Mouse (Mus musculus) lung, postnatal 0 days (tissue): ENCODE measurements around the gene B4gat1. TPM values are rescaled to one million over a fixed set of nuclear protein-coding genes. Genes with fewer than 3 reads are reported as not detected.

Source experiments
- ATAC-seq: fragments of 200-750 bp; cut with Nextera tagmentation; 2 replicates; pipeline ENCODE4 v1.8.0; 2017; ENCODE audit warnings: moderate library complexity
- DNase-seq: peaks from one replicate; pipeline ENCODE4 v3.0.0-alpha.2; 2016; ENCODE audit warnings: low spot score
- H3K27ac ChIP-seq: fragments of 300-500 bp; sonication (generic); 2 replicates; pipeline ENCODE4 v1.5.1; 2014; ENCODE audit warnings: antibody characterized with exemption, mild to moderate bottlenecking, low read length, mixed read lengths
- H3K27me3 ChIP-seq: fragments of 300-500 bp; sonication (generic); replicated peaks from 2 replicates; pipeline ENCODE4 v1.6.1; 2014; ENCODE audit warnings: low read length, mixed read lengths; ENCODE audit not compliant: insufficient read depth
- H3K36me3 ChIP-seq: fragments of 300-500 bp; sonication (generic); 2 replicates; pipeline ENCODE4 v1.6.1; 2014; ENCODE audit warnings: low read length, mixed read lengths; ENCODE audit not compliant: insufficient read depth
- H3K4me1 ChIP-seq: fragments of 300-500 bp; sonication (generic); 2 replicates; pipeline ENCODE4 v1.6.1; 2014; ENCODE audit warnings: antibody characterized with exemption, low read depth, low read length, mixed read lengths; ENCODE audit not compliant: insufficient read depth
- H3K4me2 ChIP-seq: fragments of 300-500 bp; sonication (generic); replicated peaks from 2 replicates; pipeline ENCODE4 v1.6.1; 2014; ENCODE audit warnings: low read depth, mild to moderate bottlenecking, low read length, moderate library complexity, mixed read lengths
- H3K4me3 ChIP-seq: fragments of 300-500 bp; sonication (generic); 2 replicates; pipeline ENCODE4 v1.5.1; 2014; ENCODE audit warnings: low read depth, low read length
- H3K9ac ChIP-seq: fragments of 300-500 bp; sonication (generic); replicated peaks from 2 replicates; pipeline ENCODE4 v1.6.1; 2014; ENCODE audit warnings: low read depth, mild to moderate bottlenecking
- H3K9me3 ChIP-seq: fragments of 300-500 bp; sonication (generic); 2 replicates; pipeline ENCODE4 v1.6.1; 2016; ENCODE audit warnings: low read length, mixed read lengths
- CTCF ChIP-seq: IDR thresholded peaks from 2 replicates; pipeline ENCODE4 v1.5.1; 2016; ENCODE audit warnings: antibody characterized with exemption, mild to moderate bottlenecking
- EP300 ChIP-seq: IDR thresholded peaks from 2 replicates; pipeline ENCODE4 v1.6.1; 2016; ENCODE audit warnings: antibody characterized with exemption, mild to moderate bottlenecking, control low read depth
- WGBS: fragments of 180-500 bp; shearing (Covaris S2); extraction: QIAGEN DNeasy Blood & Tissue Kit; methylation state at CpG from one replicate; pipeline ENCODE4 v1.1.7; 2014; 5-methylcytosine and 5-hydroxymethylcytosine counted together
- polyA plus RNA-seq: library from polyadenylated mRNA; unstranded; fragments of >200 nt; fragmentation: Nextera tagmentation; extraction: Ambion mirVana; gene quantifications from 2 replicates; pipeline ENCODE4 v1.2.1, GENCODE M21; 2015

The B4gat1 gene
- polyA plus RNA-seq, 1 experiment from 2014 or later = 33.8 TPM

DNA sequence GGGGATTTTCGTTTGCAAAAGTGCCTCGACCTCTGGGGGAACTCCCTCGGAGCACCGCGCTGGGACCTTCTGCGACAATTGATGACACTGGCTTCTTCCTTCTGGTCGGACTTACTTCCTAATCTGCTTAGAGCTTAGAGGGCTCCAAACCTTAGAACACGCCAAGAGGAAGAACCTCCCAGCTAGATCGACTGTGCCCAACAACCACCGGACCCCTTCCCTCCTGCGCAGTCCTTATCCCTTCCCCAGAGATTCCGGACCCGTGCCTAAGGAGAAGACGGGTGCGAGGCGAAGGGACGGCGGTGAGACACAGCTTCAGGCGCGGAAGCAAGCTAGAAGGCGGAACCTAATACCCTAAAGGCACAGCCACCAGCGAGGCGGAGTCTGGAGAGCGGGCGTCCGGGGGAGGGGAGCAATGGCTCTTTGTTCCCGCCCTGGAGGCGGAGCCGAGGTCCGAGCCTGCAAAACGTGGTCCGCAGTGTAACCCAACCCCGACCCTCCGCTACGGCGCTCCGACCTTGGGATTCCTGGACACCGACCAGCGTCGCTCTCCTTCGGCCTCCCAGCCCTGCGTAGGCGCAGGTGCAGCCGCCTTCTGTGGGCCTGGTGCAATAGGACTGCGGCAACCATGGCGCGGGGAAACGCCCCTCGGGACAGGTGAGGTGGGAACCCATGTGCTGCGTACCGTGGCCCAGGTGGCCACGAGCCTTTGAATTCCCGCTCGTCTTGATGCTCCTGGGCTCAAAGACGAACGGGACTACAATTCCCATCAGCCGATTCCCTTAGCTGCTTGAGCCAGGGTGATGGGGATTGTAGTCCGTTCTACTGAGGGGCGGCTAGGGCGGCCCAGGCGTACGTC is 14.8 kb upstream of the B4gat1 start, which contains the start of gene Slc29a2:
Gene Slc29a2, plus strand, starts transcription at position 240 of the 859 bp plus-strand sequence.
- H3K27ac ChIP-seq = peak within 1 kb of the TSS; percentile 74
- H3K27me3 ChIP-seq = no peaks in the 10 kb centered on the region
- no peaks in the 10 kb centered on the region for H3K9me3 ChIP-seq
- no peaks in the 10 kb centered on the region for H3K36me3 ChIP-seq
- H3K4me3 ChIP-seq = peak within 1 kb of the TSS; percentile 60
- H3K4me1 ChIP-seq = no peaks in the 10 kb centered on the region
- peak within 1 kb of the TSS; percentile 46 for H3K9ac ChIP-seq
- peak within 1 kb of the TSS; percentile 95 for H3K4me2 ChIP-seq
- DNase-seq (peak; percentile 95), ATAC-seq (peak; percentile 98)
- TF ChIP-seq EP300 (no peak), CTCF (no peak)
- under 1% methylated on average over 62 of the region's 62 CpGs for WGBS

GRCm38 (mm10) chr19:5026111-5026510 is 12.5 kb upstream of the B4gat1 start:
- no peak overlapping the region for H3K4me3 ChIP-seq
- no peaks in the 10 kb centered on the region for H3K27me3 ChIP-seq
- H3K36me3 ChIP-seq = no peaks in the 10 kb centered on the region
- 88% methylated on average over 8 of the region's 8 CpGs for WGBS
- no peak overlapping the region for H3K27ac ChIP-seq
- no peak for DNase-seq
- no peak for ATAC-seq
- H3K4me2 ChIP-seq = no peak overlapping the region
- no peak for TF ChIP-seq EP300
- TF ChIP-seq CTCF = no peak
- H3K9me3 ChIP-seq = no peaks in the 10 kb centered on the region
- H3K4me1 ChIP-seq = no peaks in the 10 kb centered on the region
- no peak overlapping the region for H3K9ac ChIP-seq

DNA sequence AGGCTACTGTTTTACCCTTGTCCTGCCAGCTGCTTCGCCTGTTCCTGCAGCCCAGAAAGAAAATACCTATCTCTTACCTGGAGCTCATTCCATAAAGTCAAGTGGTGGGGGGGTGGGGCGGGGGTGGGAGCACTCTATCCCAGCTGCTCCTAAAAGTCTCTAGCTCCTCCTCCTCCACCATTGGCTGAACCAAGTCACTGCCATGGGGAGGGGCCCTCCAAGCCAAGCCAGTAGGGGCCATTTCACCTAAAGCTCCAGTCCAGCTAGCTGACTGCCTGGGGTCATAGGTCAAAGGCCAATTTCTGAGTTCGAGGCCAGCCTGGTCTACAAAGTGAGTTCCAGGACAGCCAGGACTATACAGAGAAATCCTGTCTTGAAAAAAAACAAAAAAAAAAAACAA is 5.9 kb upstream of the B4gat1 start:
- Histone ChIP-seq H3K4me2 (no peak overlapping the region), H3K27me3 (no peaks in the 10 kb centered on the region), H3K36me3 (no peaks in the 10 kb centered on the region), H3K4me1 (no peaks in the 10 kb centered on the region), H3K27ac (no peak overlapping the region), H3K4me3 (no peak overlapping the region), H3K9me3 (no peaks in the 10 kb centered on the region), H3K9ac (no peak overlapping the region)
- ATAC-seq (no peak), DNase-seq (no peak)
- 68% methylated on average over 3 of the region's 3 CpGs for WGBS
- TF ChIP-seq EP300 = no peak
- no peak for TF ChIP-seq CTCF

GRCm38 (mm10) chr19:5036577-5036976 is 2.0 kb upstream of the B4gat1 start:
- no peak for DNase-seq
- no peak for ATAC-seq
- TF ChIP-seq EP300 (no peak), CTCF (no peak)

DNA sequence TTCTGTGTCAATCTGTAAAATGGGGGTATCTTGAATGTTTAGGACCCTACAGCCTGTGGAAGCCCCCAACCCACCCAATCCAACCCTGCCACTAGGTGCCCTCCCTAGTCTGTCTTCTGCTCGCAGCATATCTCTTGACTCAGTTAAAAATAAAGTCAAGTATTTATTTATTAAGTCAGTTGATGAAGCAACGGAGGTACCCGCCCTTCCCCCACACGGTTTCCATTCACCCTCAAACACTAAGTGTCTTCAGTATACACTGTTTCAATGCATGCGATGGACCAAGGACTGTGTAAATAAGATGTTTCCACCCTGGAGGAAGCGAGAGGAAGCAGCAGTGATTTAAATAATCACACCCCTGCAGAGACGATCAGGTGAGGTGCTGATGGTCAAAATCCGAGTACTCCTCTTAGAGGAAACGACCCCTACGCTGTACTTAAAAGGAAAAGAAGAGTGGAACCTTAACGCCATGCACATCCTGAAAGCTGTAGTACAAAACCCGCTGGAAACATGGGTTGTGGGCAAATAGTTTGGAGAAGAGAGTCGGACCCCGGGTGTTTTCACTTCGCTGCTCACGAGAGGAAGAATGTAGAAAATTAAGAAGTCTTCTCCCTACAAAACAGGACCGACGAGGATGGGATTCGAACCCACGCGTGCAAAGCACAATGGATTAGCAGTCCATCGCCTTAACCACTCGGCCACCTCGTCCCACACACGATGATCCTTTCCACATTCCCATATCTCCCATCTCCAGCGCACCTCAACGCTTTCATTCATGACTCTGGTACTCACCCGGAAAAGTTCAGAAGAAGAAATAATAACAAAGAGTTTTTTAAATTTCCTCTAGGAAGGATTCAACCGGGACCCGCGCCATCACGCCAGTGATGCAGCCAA is 701 bp upstream of the B4gat1 start:
- TF ChIP-seq EP300 (no peak), CTCF (peak; percentile 0; the same call in 1 of the 2 replicates)
- H3K36me3 ChIP-seq = no peaks in the 10 kb centered on the region
- H3K9ac ChIP-seq = peak overlapping the region; percentile 83; the same call in 1 of the 2 replicates
- H3K4me2 ChIP-seq = peak overlapping the region; percentile 77
- DNase-seq (peak; percentile 50), ATAC-seq (peak; percentile 15; the same call in 1 of the 2 replicates)
- no peaks in the 10 kb centered on the region for H3K27me3 ChIP-seq
- H3K4me1 ChIP-seq = peaks cover 4% of the 10 kb centered on the region
- no peak overlapping the region for H3K27ac ChIP-seq
- 2% methylated on average over 32 of the region's 32 CpGs for WGBS
- H3K4me3 ChIP-seq = peak overlapping the region; percentile 67
- no peaks in the 10 kb centered on the region for H3K9me3 ChIP-seq

More at GRCm38 (mm10) chr19:5036577-5036976, 2.0 kb upstream of the B4gat1 start:
- Histone ChIP-seq H3K27me3 (no peaks in the 10 kb centered on the region), H3K36me3 (no peaks in the 10 kb centered on the region), H3K9me3 (no peaks in the 10 kb centered on the region), H3K4me2 (no peak overlapping the region), H3K4me3 (no peak overlapping the region), H3K4me1 (peaks cover 4% of the 10 kb centered on the region), H3K9ac (no peak overlapping the region), H3K27ac (no peak overlapping the region)
- WGBS = 81% methylated on average over 4 of the region's 4 CpGs
